Mouse (Mus musculus) cortical plate, adult 2 months (tissue): ENCODE results near the gene Fgd2.

Experiments
- CTCF ChIP-seq: fragments of 200-500 bp; IDR thresholded peaks from 2 replicates; pipeline ENCODE4 v1.5.1; 2011; ENCODE audit warnings: mild to moderate bottlenecking, control low read depth, low read length; ENCODE audit not compliant: insufficient read depth; ENCODE audit errors: extremely low read depth
- POLR2A ChIP-seq: fragments of 200-500 bp; IDR thresholded peaks from 2 replicates; pipeline ENCODE4 v1.6.1; 2011; ENCODE audit warnings: mild to moderate bottlenecking, low read length, control low read depth; ENCODE audit not compliant: insufficient read depth; ENCODE audit errors: extremely low read depth

DNA sequence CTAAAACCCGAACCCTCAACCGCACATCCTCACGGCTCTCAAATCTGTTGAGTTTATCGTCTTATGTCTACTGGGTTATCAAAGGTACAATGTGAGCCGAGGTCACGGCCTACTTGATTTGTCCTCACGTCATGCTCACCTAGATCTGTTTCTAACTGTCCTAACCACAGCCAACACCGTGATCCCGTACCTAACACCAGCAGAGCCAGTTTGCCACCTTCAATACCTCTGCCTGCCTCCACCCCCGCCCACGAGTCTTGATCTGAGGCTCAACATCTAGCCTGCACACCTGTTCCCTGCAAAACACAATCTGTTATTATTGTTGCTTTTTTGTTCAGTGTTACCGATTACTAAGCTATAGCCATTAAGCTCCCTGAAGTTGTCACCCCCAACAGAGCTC is 15.4 kb upstream of the Fgd2 start:
- TF ChIP-seq POLR2A: no peak
- TF ChIP-seq CTCF: no peak
